Mouse (Mus musculus) olfactory bulb, adult 2 months (tissue): ENCODE data around the gene Grb7. TPM values are rescaled to one million over a fixed set of nuclear protein-coding genes. Genes with fewer than 3 reads are reported as not detected.

Source experiments
- H3K27ac ChIP-seq: fragments of 200-500 bp; 2 replicates; pipeline ENCODE4 v1.5.1; 2012; ENCODE audit warnings: low read depth, low read length; ENCODE audit not compliant: insufficient read depth
- H3K4me1 ChIP-seq: fragments of 200-500 bp; 2 replicates; pipeline ENCODE4 v1.6.1; 2012; ENCODE audit warnings: low read length; ENCODE audit not compliant: control insufficient read depth, insufficient read depth
- H3K4me3 ChIP-seq: fragments of 200-500 bp; 2 replicates; pipeline ENCODE4 v1.5.1; 2012; ENCODE audit warnings: mild to moderate bottlenecking, low read depth, low read length, moderate library complexity; ENCODE audit not compliant: insufficient read depth
- CTCF ChIP-seq: fragments of 200-500 bp; IDR thresholded peaks from 2 replicates; pipeline ENCODE4 v1.5.1; 2012; ENCODE audit warnings: low read depth, mild to moderate bottlenecking, low read length, moderate library complexity; ENCODE audit not compliant: insufficient read depth
- POLR2A ChIP-seq: fragments of 200-500 bp; IDR thresholded peaks from 2 replicates; pipeline ENCODE4 v1.6.1; 2012; ENCODE audit warnings: mild to moderate bottlenecking, low read depth, low read length, moderate library complexity; ENCODE audit not compliant: insufficient read depth
- WGBS: fragments of 180-500 bp; shearing (Covaris S2); methylation state at CpG from one replicate; pipeline ENCODE4 v1.1.7; 2018; 5-methylcytosine and 5-hydroxymethylcytosine counted together
- polyA plus RNA-seq: library from polyadenylated mRNA; stranded (reverse); fragments of >200 nt; gene quantifications from 2 replicates; pipeline ENCODE4 v1.2.4, GENCODE M21; 2012; ENCODE audit warnings: low replicate concordance; ENCODE audit not compliant: missing spikeins, insufficient read depth, insufficient read length

Grb7 gene
- polyA plus RNA-seq, 1 experiment = not detected

- H3K27ac ChIP-seq = no peak overlapping the region
- TF ChIP-seq CTCF (no peak), POLR2A (no peak)
- WGBS = 49% methylated on average over 6 of the region's 6 CpGs
- H3K4me3 ChIP-seq = no peak overlapping the region
- H3K4me1 ChIP-seq = peaks cover 19% of the 10 kb centered on the region
Observed at GRCm38 (mm10) chr11:98461109-98461720, 15.0 kb downstream of the Grb7 start.

- TF ChIP-seq CTCF (no peak), POLR2A (no peak)
- Histone ChIP-seq H3K27ac (no peak overlapping the region), H3K4me1 (peaks cover 16% of the 10 kb centered on the region), H3K4me3 (no peak overlapping the region)
- WGBS = 91% methylated on average over 6 of the region's 6 CpGs
Observed at GRCm38 (mm10) chr11:98462255-98462654, 16.1 kb downstream of the Grb7 start.

- 92% methylated on average over 9 of the region's 9 CpGs for WGBS
- TF ChIP-seq CTCF (no peak), POLR2A (no peak)
- Histone ChIP-seq H3K4me1 (peaks cover 7% of the 10 kb centered on the region), H3K27ac (no peak overlapping the region), H3K4me3 (no peak overlapping the region)
Observed at GRCm38 (mm10) chr11:98463911-98464310, 17.7 kb downstream of the Grb7 start.

- no peak overlapping the region for H3K4me3 ChIP-seq
- no peak for TF ChIP-seq CTCF
- no peak for TF ChIP-seq POLR2A
- peaks cover 7% of the 10 kb centered on the region for H3K4me1 ChIP-seq
- H3K27ac ChIP-seq = no peak overlapping the region
- whole genome bisulfite sequencing = 57% methylated on average over 6 of the region's 6 CpGs
Observed at GRCm38 (mm10) chr11:98464516-98464915, 18.3 kb downstream of the Grb7 start.

- Histone ChIP-seq H3K4me3 (no peak overlapping the region), H3K4me1 (peaks cover 6% of the 10 kb centered on the region), H3K27ac (no peak overlapping the region)
- WGBS = 81% methylated on average over 22 of the region's 22 CpGs
- no peak for TF ChIP-seq POLR2A
- TF ChIP-seq CTCF = no peak
Observed at GRCm38 (mm10) chr11:98469761-98470714, 23.8 kb downstream of the Grb7 start.

- Histone ChIP-seq H3K4me3 (no peak overlapping the region), H3K27ac (no peak overlapping the region), H3K4me1 (peaks cover 6% of the 10 kb centered on the region)
- WGBS = 86% methylated on average over 6 of the region's 6 CpGs
- no peak for TF ChIP-seq CTCF
- TF ChIP-seq POLR2A = no peak
Observed at GRCm38 (mm10) chr11:98470795-98471194, 24.6 kb downstream of the Grb7 start.

GRCm38 (mm10) chr11:98472696-98473095 is 26.5 kb downstream of the Grb7 start:
- WGBS = 49% methylated on average over 4 of the region's 4 CpGs
- H3K27ac ChIP-seq = no peak overlapping the region
- TF ChIP-seq CTCF (no peak), POLR2A (no peak)
- no peak overlapping the region for H3K4me3 ChIP-seq
- peaks cover 6% of the 10 kb centered on the region for H3K4me1 ChIP-seq

- no peak overlapping the region for H3K27ac ChIP-seq
- TF ChIP-seq POLR2A (no peak), CTCF (no peak)
- WGBS = 60% methylated on average over 8 of the region's 8 CpGs
- H3K4me3 ChIP-seq = no peak overlapping the region
- peaks cover 6% of the 10 kb centered on the region for H3K4me1 ChIP-seq
Observed at GRCm38 (mm10) chr11:98473916-98474479, 27.8 kb downstream of the Grb7 start.

GRCm38 (mm10) chr11:98474967-98475366 is 28.8 kb downstream of the Grb7 start:
- WGBS = 88% methylated on average over 11 of the region's 11 CpGs
- TF ChIP-seq CTCF (no peak), POLR2A (no peak)
- peaks cover 6% of the 10 kb centered on the region for H3K4me1 ChIP-seq
- no peak overlapping the region for H3K4me3 ChIP-seq
- no peak overlapping the region for H3K27ac ChIP-seq
